Mouse (Mus musculus): ENCODE results near the gene Olfr1377. TPM values are rescaled to one million over a fixed set of nuclear protein-coding genes. Genes with fewer than 3 reads are reported as not detected.
"Not testable (repeated sequence)": the region's sequence is repeated elsewhere in the genome, so short reads cannot be mapped to it uniquely, and the experiment has no call there.

Gene Olfr1377
- total RNA-seq (2017): not detected in 3 replicates

- ATAC-seq (replicated peaks; ENCODE audit: insufficient number of reproducible peaks, low FRiP score, low TSS enrichment, poor library complexity, severe bottlenecking): no peak
Measured at GRCm38 (mm10) chr11:50981667-50982066, at the start of gene Olfr1377. Gene Olfr1377 (plus strand): TSS chr11:50981967.

- no peak for ATAC-seq (replicated peaks; ENCODE audit: insufficient number of reproducible peaks, low FRiP score, low TSS enrichment, poor library complexity, severe bottlenecking)
Measured at GRCm38 (mm10) chr11:50932040-50932439, 49.7 kb upstream of the Olfr1377 start.

GRCm38 (mm10) chr11:50938435-50938834 is 43.3 kb upstream of the Olfr1377 start:
- ATAC-seq (replicated peaks; ENCODE audit: insufficient number of reproducible peaks, low FRiP score, low TSS enrichment, poor library complexity, severe bottlenecking): no peak

- no peak for ATAC-seq (replicated peaks; ENCODE audit: insufficient number of reproducible peaks, low FRiP score, low TSS enrichment, poor library complexity, severe bottlenecking)
Measured at GRCm38 (mm10) chr11:50939621-50940366, 42.0 kb upstream of the Olfr1377 start.

GRCm38 (mm10) chr11:50942386-50942785 is 39.4 kb upstream of the Olfr1377 start:
- no peak for ATAC-seq (replicated peaks; ENCODE audit: insufficient number of reproducible peaks, low FRiP score, low TSS enrichment, poor library complexity, severe bottlenecking)

GRCm38 (mm10) chr11:50943506-50943905 is 38.3 kb upstream of the Olfr1377 start, which contains the start of gene 4933414I15Rik:
Gene 4933414I15Rik (minus strand): TSS chr11:50943765.
- ATAC-seq (replicated peaks; ENCODE audit: insufficient number of reproducible peaks, low FRiP score, low TSS enrichment, poor library complexity, severe bottlenecking): no peak

- ATAC-seq (replicated peaks; ENCODE audit: insufficient number of reproducible peaks, low FRiP score, low TSS enrichment, poor library complexity, severe bottlenecking): no peak
Measured at GRCm38 (mm10) chr11:50952290-50952689, 29.5 kb upstream of the Olfr1377 start.

- ATAC-seq (replicated peaks; ENCODE audit: insufficient number of reproducible peaks, low FRiP score, low TSS enrichment, poor library complexity, severe bottlenecking): no peak
Measured at GRCm38 (mm10) chr11:50953665-50954064, 28.1 kb upstream of the Olfr1377 start, which contains the start of gene Prop1. Gene Prop1 (minus strand): TSS chr11:50953765.

GRCm38 (mm10) chr11:50964886-50965285 is 16.9 kb upstream of the Olfr1377 start:
- no peak for ATAC-seq (replicated peaks; ENCODE audit: insufficient number of reproducible peaks, low FRiP score, low TSS enrichment, poor library complexity, severe bottlenecking)

GRCm38 (mm10) chr11:50966230-50966629 is 15.5 kb upstream of the Olfr1377 start, which contains the start of gene Olfr1378:
Gene Olfr1378 (plus strand): TSS chr11:50966530.
- no peak for ATAC-seq (replicated peaks; ENCODE audit: insufficient number of reproducible peaks, low FRiP score, low TSS enrichment, poor library complexity, severe bottlenecking)

- no peak for ATAC-seq (replicated peaks; ENCODE audit: insufficient number of reproducible peaks, low FRiP score, low TSS enrichment, poor library complexity, severe bottlenecking)
Measured at GRCm38 (mm10) chr11:50977216-50977615, 4.6 kb upstream of the Olfr1377 start.

GRCm38 (mm10) chr11:51003296-51003695 is 21.5 kb downstream of the Olfr1377 start, which contains the start of gene Olfr51:
Gene Olfr51 (plus strand): TSS chr11:51003596.
- no peak for ATAC-seq (replicated peaks; ENCODE audit: insufficient number of reproducible peaks, low FRiP score, low TSS enrichment, poor library complexity, severe bottlenecking)

GRCm38 (mm10) chr11:51011821-51012220 is 30.1 kb downstream of the Olfr1377 start:
- no peak for ATAC-seq (replicated peaks; ENCODE audit: insufficient number of reproducible peaks, low FRiP score, low TSS enrichment, poor library complexity, severe bottlenecking)

GRCm38 (mm10) chr11:51013936-51014335 is 32.2 kb downstream of the Olfr1377 start, which contains the start of gene Olfr54:
Gene Olfr54 (plus strand): TSS chr11:51014236.
- no peak for ATAC-seq (replicated peaks; ENCODE audit: insufficient number of reproducible peaks, low FRiP score, low TSS enrichment, poor library complexity, severe bottlenecking)

GRCm38 (mm10) chr11:51016341-51016740 is 34.6 kb downstream of the Olfr1377 start:
- ATAC-seq (replicated peaks; ENCODE audit: insufficient number of reproducible peaks, low FRiP score, low TSS enrichment, poor library complexity, severe bottlenecking): no peak

- not testable (repeated sequence) for ATAC-seq (replicated peaks; ENCODE audit: insufficient number of reproducible peaks, low FRiP score, low TSS enrichment, poor library complexity, severe bottlenecking)
Measured at GRCm38 (mm10) chr11:51026811-51027210, 45.0 kb downstream of the Olfr1377 start.

- not testable (repeated sequence) for ATAC-seq (replicated peaks; ENCODE audit: insufficient number of reproducible peaks, low FRiP score, low TSS enrichment, poor library complexity, severe bottlenecking)
Measured at GRCm38 (mm10) chr11:51029381-51029780, 47.6 kb downstream of the Olfr1377 start.

- ATAC-seq (replicated peaks; ENCODE audit: insufficient number of reproducible peaks, low FRiP score, low TSS enrichment, poor library complexity, severe bottlenecking): no peak
Measured at GRCm38 (mm10) chr11:51030225-51030624, 48.5 kb downstream of the Olfr1377 start.

GRCm38 (mm10) chr11:51032851-51033250 is 51.1 kb downstream of the Olfr1377 start:
- no peak for ATAC-seq (replicated peaks; ENCODE audit: insufficient number of reproducible peaks, low FRiP score, low TSS enrichment, poor library complexity, severe bottlenecking)

- not testable (repeated sequence) for ATAC-seq (replicated peaks; ENCODE audit: insufficient number of reproducible peaks, low FRiP score, low TSS enrichment, poor library complexity, severe bottlenecking)
Measured at GRCm38 (mm10) chr11:51034141-51034540, 52.4 kb downstream of the Olfr1377 start.
